Mouse (Mus musculus): ENCODE results near the gene Lck. TPM values are rescaled to one million over a fixed set of nuclear protein-coding genes. Genes with fewer than 3 reads are reported as not detected.

Gene Lck
- polyA plus RNA-seq, 1 experiment, result 1.5 TPM

GRCm38 (mm10) chr4:129570028-129570427 is 3.4 kb downstream of the Lck start:
- H3K4me3 ChIP-seq (ENCODE audit: insufficient read depth, poor library complexity, severe bottlenecking), result no peak overlapping the region
- no peaks in the 10 kb centered on the region for H3K79me3 ChIP-seq (ENCODE audit: low read depth)
- H3ac ChIP-seq (ENCODE audit: control insufficient read depth, insufficient read length, low read depth), result no peak overlapping the region
- H3K79me2 ChIP-seq (ENCODE audit: control insufficient read depth, insufficient read depth), result no peaks in the 10 kb centered on the region
- no peaks in the 10 kb centered on the region for H3K36me3 ChIP-seq (ENCODE audit: control insufficient read depth, insufficient read depth)
- TF ChIP-seq CEBPB (IDR thresholded peaks at IDR 0.05; ENCODE audit: low read depth) (no peak), FOSL1 (IDR thresholded peaks at IDR 0.05; ENCODE audit: insufficient read depth, low read length, poor library complexity, severe bottlenecking) (no peak), MAX (IDR thresholded peaks at IDR 0.05) (no peak), CTCF (IDR thresholded peaks at IDR 0.05; ENCODE audit: control insufficient read depth, insufficient read depth, insufficient read length) (no peak), USF1 (IDR thresholded peaks at IDR 0.05; ENCODE audit: low read depth) (no peak), MYOG (IDR thresholded peaks at IDR 0.05; ENCODE audit: control insufficient read depth, extremely low read depth, insufficient read length) (no peak), MYOD1 (IDR thresholded peaks at IDR 0.05; ENCODE audit: control insufficient read depth, insufficient read length, low read depth) (no peak)
- no peaks in the 10 kb centered on the region for H3K27me3 ChIP-seq (ENCODE audit: control insufficient read depth, insufficient read depth, insufficient read length)

- Histone ChIP-seq H3K79me2 (ENCODE audit: control insufficient read depth, insufficient read depth) (no peaks in the 10 kb centered on the region), H3K27me3 (ENCODE audit: control insufficient read depth, insufficient read depth, insufficient read length) (no peaks in the 10 kb centered on the region), H3K79me3 (ENCODE audit: low read depth) (no peaks in the 10 kb centered on the region), H3ac (ENCODE audit: control insufficient read depth, insufficient read length, low read depth) (no peak overlapping the region), H3K36me3 (ENCODE audit: control insufficient read depth, insufficient read depth) (no peaks in the 10 kb centered on the region), H3K4me3 (ENCODE audit: insufficient read depth, poor library complexity, severe bottlenecking) (no peak overlapping the region)
- TF ChIP-seq CEBPB (IDR thresholded peaks at IDR 0.05; ENCODE audit: low read depth) (no peak), MAX (IDR thresholded peaks at IDR 0.05) (no peak), MYOG (IDR thresholded peaks at IDR 0.05; ENCODE audit: control insufficient read depth, extremely low read depth, insufficient read length) (no peak), CTCF (IDR thresholded peaks at IDR 0.05; ENCODE audit: control insufficient read depth, insufficient read depth, insufficient read length) (no peak), MYOD1 (IDR thresholded peaks at IDR 0.05; ENCODE audit: control insufficient read depth, insufficient read length, low read depth) (no peak)
These were observed 5.1 kb downstream of the Lck start for GRCm38 (mm10) chr4:129568366-129568765.

DNA sequence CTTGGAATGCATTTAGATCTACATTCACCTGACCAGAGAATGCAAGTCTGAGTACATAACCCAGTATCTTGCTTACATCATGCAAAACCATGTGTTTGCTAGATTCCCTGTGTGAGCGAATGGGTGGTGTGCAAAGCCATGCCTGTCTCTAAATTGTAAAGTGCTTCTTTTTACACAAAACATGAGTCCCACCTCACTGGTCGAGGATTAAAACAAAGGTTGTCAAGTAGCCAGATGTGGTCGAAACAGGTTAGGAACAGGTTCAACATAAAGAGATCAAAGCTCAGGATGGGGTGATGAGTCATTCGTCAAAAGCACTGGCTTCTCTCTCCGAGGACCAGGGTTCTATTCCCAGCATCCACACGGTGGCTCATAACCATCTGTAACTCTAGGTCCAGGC is 8.3 kb downstream of the Lck start:
- Histone ChIP-seq H3ac (ENCODE audit: control insufficient read depth, insufficient read length, low read depth) (no peak overlapping the region), H3K4me3 (ENCODE audit: insufficient read depth, poor library complexity, severe bottlenecking) (no peak overlapping the region), H3K79me2 (ENCODE audit: control insufficient read depth, insufficient read depth) (no peaks in the 10 kb centered on the region), H3K27me3 (ENCODE audit: control insufficient read depth, insufficient read depth, insufficient read length) (no peaks in the 10 kb centered on the region), H3K79me3 (ENCODE audit: low read depth) (no peaks in the 10 kb centered on the region), H3K36me3 (ENCODE audit: control insufficient read depth, insufficient read depth) (no peaks in the 10 kb centered on the region)
- no peak for TF ChIP-seq MYOG (IDR thresholded peaks at IDR 0.05; ENCODE audit: control insufficient read depth, extremely low read depth, insufficient read length)
- TF ChIP-seq USF1 (IDR thresholded peaks at IDR 0.05; ENCODE audit: low read depth), result no peak
- TF ChIP-seq MYOD1 (IDR thresholded peaks at IDR 0.05; ENCODE audit: control insufficient read depth, insufficient read length, low read depth), result no peak
- TF ChIP-seq CEBPB (IDR thresholded peaks at IDR 0.05; ENCODE audit: low read depth), result no peak
- no peak for TF ChIP-seq CTCF (IDR thresholded peaks at IDR 0.05; ENCODE audit: control insufficient read depth, insufficient read depth, insufficient read length)
- TF ChIP-seq MAX (IDR thresholded peaks at IDR 0.05), result no peak
- no peak for TF ChIP-seq FOSL1 (IDR thresholded peaks at IDR 0.05; ENCODE audit: insufficient read depth, low read length, poor library complexity, severe bottlenecking)

DNA sequence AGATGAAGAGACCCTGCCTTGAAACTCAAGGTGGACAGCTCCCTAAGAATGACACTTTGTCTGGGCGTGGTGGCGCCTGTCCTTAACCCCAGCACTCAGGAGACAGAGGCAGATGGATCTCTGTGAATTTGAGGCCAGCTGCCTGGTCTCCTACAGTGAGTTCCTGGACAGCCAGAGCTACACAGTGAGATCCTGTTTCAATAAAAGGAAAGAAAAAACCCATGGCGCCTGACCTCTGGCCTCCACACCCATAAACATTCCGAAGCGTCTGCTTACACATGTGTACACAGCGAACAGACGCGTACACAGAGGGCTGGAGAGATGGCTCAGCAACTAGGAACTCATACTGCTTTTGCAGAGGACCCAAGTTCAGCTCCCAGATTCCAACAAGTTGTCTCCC is 9.7 kb downstream of the Lck start:
- Histone ChIP-seq H3K4me3 (ENCODE audit: insufficient read depth, poor library complexity, severe bottlenecking) (no peak overlapping the region), H3K36me3 (ENCODE audit: control insufficient read depth, insufficient read depth) (no peaks in the 10 kb centered on the region), H3K79me2 (ENCODE audit: control insufficient read depth, insufficient read depth) (no peaks in the 10 kb centered on the region), H3K79me3 (ENCODE audit: low read depth) (no peaks in the 10 kb centered on the region), H3ac (ENCODE audit: control insufficient read depth, insufficient read length, low read depth) (no peak overlapping the region), H3K27me3 (ENCODE audit: control insufficient read depth, insufficient read depth, insufficient read length) (no peaks in the 10 kb centered on the region)
- TF ChIP-seq CEBPB (IDR thresholded peaks at IDR 0.05; ENCODE audit: low read depth) (no peak), CTCF (IDR thresholded peaks at IDR 0.05; ENCODE audit: control insufficient read depth, insufficient read depth, insufficient read length) (no peak), MAX (IDR thresholded peaks at IDR 0.05) (no peak), MYOD1 (IDR thresholded peaks at IDR 0.05; ENCODE audit: control insufficient read depth, insufficient read length, low read depth) (no peak), USF1 (IDR thresholded peaks at IDR 0.05; ENCODE audit: low read depth) (no peak), FOSL1 (IDR thresholded peaks at IDR 0.05; ENCODE audit: insufficient read depth, low read length, poor library complexity, severe bottlenecking) (no peak), MYOG (IDR thresholded peaks at IDR 0.05; ENCODE audit: control insufficient read depth, extremely low read depth, insufficient read length) (no peak)

DNA sequence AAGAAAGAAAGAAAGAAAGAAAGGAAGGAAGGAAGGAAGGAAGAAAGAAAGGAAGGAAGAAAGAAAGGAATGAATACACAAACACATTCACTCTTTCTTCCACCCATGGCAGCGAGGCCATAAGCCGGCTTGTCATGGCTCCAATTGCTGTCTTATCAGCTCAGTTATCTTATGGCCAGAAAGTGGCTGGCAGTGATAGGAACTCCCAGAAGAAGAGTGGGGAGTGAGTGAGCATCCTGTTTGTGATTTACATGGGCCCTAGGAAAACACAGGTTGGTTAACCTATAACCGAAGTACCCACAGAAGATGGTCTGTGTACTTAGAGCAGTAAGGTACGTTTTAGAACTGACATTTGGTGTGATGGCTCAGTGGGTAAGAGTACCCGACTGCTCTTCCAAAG is 12.3 kb downstream of the Lck start:
- Histone ChIP-seq H3K4me3 (ENCODE audit: insufficient read depth, poor library complexity, severe bottlenecking) (no peak overlapping the region), H3K27me3 (ENCODE audit: control insufficient read depth, insufficient read depth, insufficient read length) (no peaks in the 10 kb centered on the region), H3K79me2 (ENCODE audit: control insufficient read depth, insufficient read depth) (no peaks in the 10 kb centered on the region), H3K79me3 (ENCODE audit: low read depth) (no peaks in the 10 kb centered on the region), H3ac (ENCODE audit: control insufficient read depth, insufficient read length, low read depth) (no peak overlapping the region), H3K36me3 (ENCODE audit: control insufficient read depth, insufficient read depth) (no peaks in the 10 kb centered on the region)
- TF ChIP-seq CEBPB (IDR thresholded peaks at IDR 0.05; ENCODE audit: low read depth) (no peak), CTCF (IDR thresholded peaks at IDR 0.05; ENCODE audit: control insufficient read depth, insufficient read depth, insufficient read length) (no peak), MYOG (IDR thresholded peaks at IDR 0.05; ENCODE audit: control insufficient read depth, extremely low read depth, insufficient read length) (no peak), MAX (IDR thresholded peaks at IDR 0.05) (no peak), FOSL1 (IDR thresholded peaks at IDR 0.05; ENCODE audit: insufficient read depth, low read length, poor library complexity, severe bottlenecking) (no peak), MYOD1 (IDR thresholded peaks at IDR 0.05; ENCODE audit: control insufficient read depth, insufficient read length, low read depth) (no peak), USF1 (IDR thresholded peaks at IDR 0.05; ENCODE audit: low read depth) (no peak)
